Mouse (Mus musculus): ENCODE results near the gene Nid2. TPM values are rescaled to one million over a fixed set of nuclear protein-coding genes. Genes with fewer than 3 reads are reported as not detected.

Gene Nid2
- polyA plus RNA-seq, 1 experiment from 2014 or later: 5.9 TPM

GRCm38 (mm10) chr14:19739416-19740146 is 11.5 kb upstream of the Nid2 start:
- Histone ChIP-seq H3K4me2 (ENCODE audit: low read depth, low read length) (no peak overlapping the region), H3K9ac (replicated peaks) (no peak overlapping the region), H3K9me3 (ENCODE audit: low read length) (no peaks in the 10 kb centered on the region), H3K27ac (ENCODE audit: low read depth) (no peak overlapping the region), H3K27me3 (ENCODE audit: insufficient read depth, low read length) (no peaks in the 10 kb centered on the region), H3K4me1 (ENCODE audit: insufficient read depth) (peaks cover 5% of the 10 kb centered on the region; the same call in 1 of the 2 replicates), H3K36me3 (replicated peaks; ENCODE audit: insufficient read depth, low read length) (no peaks in the 10 kb centered on the region), H3K4me3 (ENCODE audit: low read depth, low read length) (no peak overlapping the region)
- no peak for ATAC-seq
- TF ChIP-seq EP300 (IDR thresholded peaks at IDR 0.05; ENCODE audit: low read depth): no peak
- no peak for TF ChIP-seq CTCF (IDR thresholded peaks at IDR 0.05; ENCODE audit: low read depth)
- no peak for DNase-seq
- 72% methylated on average over 9 of the region's 9 CpGs for WGBS (ENCODE audit: insufficient replicate concordance)

GRCm38 (mm10) chr14:19740147-19740738 is 10.8 kb upstream of the Nid2 start:
- Histone ChIP-seq H3K4me3 (ENCODE audit: low read depth, low read length) (no peak overlapping the region), H3K4me2 (ENCODE audit: low read depth, low read length) (no peak overlapping the region), H3K36me3 (replicated peaks; ENCODE audit: insufficient read depth, low read length) (no peaks in the 10 kb centered on the region), H3K27me3 (ENCODE audit: insufficient read depth, low read length) (no peaks in the 10 kb centered on the region), H3K9me3 (ENCODE audit: low read length) (no peaks in the 10 kb centered on the region), H3K4me1 (ENCODE audit: insufficient read depth) (0 out of 2 replicates have a peak, but pooled peaks cover 4% of the 10 kb centered on the region), H3K27ac (ENCODE audit: low read depth) (no peak overlapping the region), H3K9ac (replicated peaks) (no peak overlapping the region)
- 80% methylated on average over 6 of the region's 6 CpGs for WGBS (ENCODE audit: insufficient replicate concordance)
- TF ChIP-seq EP300 (IDR thresholded peaks at IDR 0.05; ENCODE audit: low read depth): no peak
- no peak for TF ChIP-seq CTCF (IDR thresholded peaks at IDR 0.05; ENCODE audit: low read depth)
- ATAC-seq: no peak
- DNase-seq: no peak

- Histone ChIP-seq H3K36me3 (replicated peaks; ENCODE audit: insufficient read depth, low read length) (no peaks in the 10 kb centered on the region), H3K4me3 (ENCODE audit: low read depth, low read length) (no peak overlapping the region), H3K4me1 (ENCODE audit: insufficient read depth) (no peaks in the 10 kb centered on the region), H3K27me3 (ENCODE audit: insufficient read depth, low read length) (no peaks in the 10 kb centered on the region), H3K9ac (replicated peaks) (no peak overlapping the region), H3K4me2 (ENCODE audit: low read depth, low read length) (no peak overlapping the region), H3K9me3 (ENCODE audit: low read length) (no peaks in the 10 kb centered on the region), H3K27ac (ENCODE audit: low read depth) (no peak overlapping the region)
- ATAC-seq: no peak
- TF ChIP-seq EP300 (IDR thresholded peaks at IDR 0.05; ENCODE audit: low read depth): no peak
- TF ChIP-seq CTCF (IDR thresholded peaks at IDR 0.05; ENCODE audit: low read depth): no peak
- WGBS (ENCODE audit: insufficient replicate concordance): 73% methylated on average over 5 of the region's 5 CpGs
- no peak for DNase-seq
These were observed 6.2 kb upstream of the Nid2 start for GRCm38 (mm10) chr14:19744876-19745275.

- Histone ChIP-seq H3K4me1 (ENCODE audit: insufficient read depth) (peaks cover 7% of the 10 kb centered on the region; the same call in 1 of the 2 replicates), H3K36me3 (replicated peaks; ENCODE audit: insufficient read depth, low read length) (no peaks in the 10 kb centered on the region), H3K9ac (replicated peaks) (no peak overlapping the region), H3K4me2 (ENCODE audit: low read depth, low read length) (no peak overlapping the region), H3K9me3 (ENCODE audit: low read length) (no peaks in the 10 kb centered on the region), H3K27ac (ENCODE audit: low read depth) (no peak overlapping the region), H3K4me3 (ENCODE audit: low read depth, low read length) (no peak overlapping the region), H3K27me3 (ENCODE audit: insufficient read depth, low read length) (no peaks in the 10 kb centered on the region)
- 80% methylated on average over 2 of the region's 2 CpGs for WGBS (ENCODE audit: insufficient replicate concordance)
- TF ChIP-seq EP300 (IDR thresholded peaks at IDR 0.05; ENCODE audit: low read depth): no peak
- TF ChIP-seq CTCF (IDR thresholded peaks at IDR 0.05; ENCODE audit: low read depth): no peak
- DNase-seq (no peak), ATAC-seq (no peak)
These were observed 4.8 kb upstream of the Nid2 start for GRCm38 (mm10) chr14:19746232-19746631.

- Histone ChIP-seq H3K27ac (ENCODE audit: low read depth) (no peak overlapping the region), H3K36me3 (replicated peaks; ENCODE audit: insufficient read depth, low read length) (no peaks in the 10 kb centered on the region), H3K27me3 (ENCODE audit: insufficient read depth, low read length) (no peaks in the 10 kb centered on the region), H3K4me2 (ENCODE audit: low read depth, low read length) (no peak overlapping the region), H3K4me3 (ENCODE audit: low read depth, low read length) (no peak overlapping the region), H3K4me1 (ENCODE audit: insufficient read depth) (peaks cover 12% of the 10 kb centered on the region), H3K9me3 (ENCODE audit: low read length) (no peaks in the 10 kb centered on the region), H3K9ac (replicated peaks) (no peak overlapping the region)
- WGBS (ENCODE audit: insufficient replicate concordance): 72% methylated on average over 2 of the region's 2 CpGs
- ATAC-seq: no peak
- TF ChIP-seq EP300 (IDR thresholded peaks at IDR 0.05; ENCODE audit: low read depth) (no peak), CTCF (IDR thresholded peaks at IDR 0.05; ENCODE audit: low read depth) (no peak)
- DNase-seq: no peak
These were observed 4.3 kb upstream of the Nid2 start for GRCm38 (mm10) chr14:19746731-19747130.

- DNase-seq (no peak), ATAC-seq (no peak)
- no peak for TF ChIP-seq CTCF (IDR thresholded peaks at IDR 0.05; ENCODE audit: low read depth)
- no peak for TF ChIP-seq EP300 (IDR thresholded peaks at IDR 0.05; ENCODE audit: low read depth)
- 75% methylated on average over 2 of the region's 2 CpGs for WGBS (ENCODE audit: insufficient replicate concordance)
- Histone ChIP-seq H3K9me3 (ENCODE audit: low read length) (no peaks in the 10 kb centered on the region), H3K4me3 (ENCODE audit: low read depth, low read length) (no peak overlapping the region), H3K27me3 (ENCODE audit: insufficient read depth, low read length) (peaks cover 4% of the 10 kb centered on the region; the same call in 1 of the 2 replicates), H3K9ac (replicated peaks) (no peak overlapping the region), H3K27ac (ENCODE audit: low read depth) (no peak overlapping the region), H3K4me2 (ENCODE audit: low read depth, low read length) (no peak overlapping the region), H3K36me3 (replicated peaks; ENCODE audit: insufficient read depth, low read length) (no peaks in the 10 kb centered on the region), H3K4me1 (ENCODE audit: insufficient read depth) (peaks cover 20% of the 10 kb centered on the region)
These were observed 1.3 kb upstream of the Nid2 start for GRCm38 (mm10) chr14:19749743-19750142.

All from liver, postnatal 0 days (tissue).